Mouse (Mus musculus) embryonic facial prominence, embryonic 10.5 days (tissue): ENCODE results near the gene Rsl1d1. TPM values are rescaled to one million over a fixed set of nuclear protein-coding genes. Genes with fewer than 3 reads are reported as not detected.
A peak's percentile ranks its signal among the peaks of the same experiment; 100 is the strongest.
"Not testable (repeated sequence)": the region's sequence is repeated elsewhere in the genome, so short reads cannot be mapped to it uniquely, and the experiment has no call there.

Experiments
- DNase-seq: peaks from one replicate; pipeline ENCODE4 v3.0.0-alpha.2; 2017; ENCODE audit warnings: low spot score
- H3K27ac ChIP-seq: fragments of 300-500 bp; sonication (generic); replicated peaks from 2 replicates; pipeline ENCODE4 v1.5.1; 2016; ENCODE audit warnings: mild to moderate bottlenecking
- H3K27me3 ChIP-seq: fragments of 300-500 bp; sonication (generic); replicated peaks from 2 replicates; pipeline ENCODE4 v1.6.1; 2016; ENCODE audit warnings: low read depth, mild to moderate bottlenecking; ENCODE audit not compliant: poor library complexity, severe bottlenecking
- H3K36me3 ChIP-seq: fragments of 300-500 bp; sonication (generic); replicated peaks from 2 replicates; pipeline ENCODE4 v1.6.1; 2016; ENCODE audit warnings: mild to moderate bottlenecking, moderate library complexity
- H3K4me1 ChIP-seq: fragments of 300-500 bp; sonication (generic); 2 replicates; pipeline ENCODE4 v1.6.1; 2016
- H3K4me3 ChIP-seq: fragments of 300-500 bp; sonication (generic); 2 replicates; pipeline ENCODE4 v1.5.1; 2016; ENCODE audit warnings: mild to moderate bottlenecking, moderate library complexity
- H3K9me3 ChIP-seq: fragments of 300-500 bp; sonication (generic); 2 replicates; pipeline ENCODE4 v1.6.1; 2016; ENCODE audit warnings: mild to moderate bottlenecking
- WGBS: fragments of 180-500 bp; shearing (Covaris S2); methylation state at CpG from one replicate; pipeline ENCODE4 v1.1.7; 2016; 5-methylcytosine and 5-hydroxymethylcytosine counted together
- polyA plus RNA-seq: library from polyadenylated mRNA; unstranded; fragments of >200 nt; fragmentation: Nextera tagmentation; extraction: Ambion mirVana; gene quantifications from 2 replicates; pipeline ENCODE4 v1.2.1, GENCODE M21; 2016

Rsl1d1 gene
- polyA plus RNA-seq, 1 experiment from 2014 or later, result 290 TPM

DNA sequence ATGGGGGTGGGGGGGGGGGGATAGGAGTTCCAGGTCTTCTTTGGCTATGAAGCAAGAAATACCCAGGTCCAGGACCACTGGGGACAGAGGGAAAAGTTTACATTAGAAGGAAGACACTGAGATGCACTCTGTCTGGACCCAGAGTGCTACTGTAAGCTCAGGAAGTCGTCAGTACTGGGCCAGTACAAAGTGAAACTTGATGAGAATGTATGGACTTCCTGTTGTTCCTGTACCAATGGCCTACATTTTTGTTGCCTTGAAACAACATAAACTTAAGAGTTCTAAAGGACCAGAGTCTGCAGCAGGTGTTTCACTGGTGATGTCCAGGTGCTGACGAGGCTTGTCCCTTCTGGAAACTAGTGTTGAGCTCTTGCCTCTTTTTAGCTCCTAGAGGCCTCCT is 25.7 kb downstream of the Rsl1d1 start:
- DNase-seq, result no peak
- WGBS, result 71% methylated on average over 2 of the region's 2 CpGs
- Histone ChIP-seq H3K27me3 (peaks cover 10% of the 10 kb centered on the region; the same call in 1 of the 2 replicates), H3K27ac (no peak overlapping the region), H3K4me3 (no peak overlapping the region; the same call in 1 of the 2 replicates), H3K9me3 (0 out of 2 replicates have a peak, but pooled peaks cover 2% of the 10 kb centered on the region), H3K36me3 (no peaks in the 10 kb centered on the region), H3K4me1 (peaks cover 22% of the 10 kb centered on the region)

GRCm38 (mm10) chr16:11176884-11177244 is 26.3 kb downstream of the Rsl1d1 start:
- WGBS, result 6% methylated on average over 4 of the region's 4 CpGs
- H3K9me3 ChIP-seq, result 0 out of 2 replicates have a peak, but pooled peaks cover 2% of the 10 kb centered on the region
- no peak for DNase-seq
- H3K27ac ChIP-seq, result peak overlapping the region; percentile 90
- peaks cover 25% of the 10 kb centered on the region for H3K4me1 ChIP-seq
- no peaks in the 10 kb centered on the region for H3K36me3 ChIP-seq
- peaks cover 10% of the 10 kb centered on the region; the same call in 1 of the 2 replicates for H3K27me3 ChIP-seq
- peak overlapping the region; percentile 92 for H3K4me3 ChIP-seq

- peaks cover 28% of the 10 kb centered on the region for H3K4me1 ChIP-seq
- WGBS, result under 1% methylated on average over 57 of the region's 57 CpGs
- peak; percentile 95 for DNase-seq
Measured at GRCm38 (mm10) chr16:11176208-11176883, 26.8 kb downstream of the Rsl1d1 start, which contains the start of gene Zc3h7a. Gene Zc3h7a, minus strand, starts transcription at chr16:11176393.

DNA sequence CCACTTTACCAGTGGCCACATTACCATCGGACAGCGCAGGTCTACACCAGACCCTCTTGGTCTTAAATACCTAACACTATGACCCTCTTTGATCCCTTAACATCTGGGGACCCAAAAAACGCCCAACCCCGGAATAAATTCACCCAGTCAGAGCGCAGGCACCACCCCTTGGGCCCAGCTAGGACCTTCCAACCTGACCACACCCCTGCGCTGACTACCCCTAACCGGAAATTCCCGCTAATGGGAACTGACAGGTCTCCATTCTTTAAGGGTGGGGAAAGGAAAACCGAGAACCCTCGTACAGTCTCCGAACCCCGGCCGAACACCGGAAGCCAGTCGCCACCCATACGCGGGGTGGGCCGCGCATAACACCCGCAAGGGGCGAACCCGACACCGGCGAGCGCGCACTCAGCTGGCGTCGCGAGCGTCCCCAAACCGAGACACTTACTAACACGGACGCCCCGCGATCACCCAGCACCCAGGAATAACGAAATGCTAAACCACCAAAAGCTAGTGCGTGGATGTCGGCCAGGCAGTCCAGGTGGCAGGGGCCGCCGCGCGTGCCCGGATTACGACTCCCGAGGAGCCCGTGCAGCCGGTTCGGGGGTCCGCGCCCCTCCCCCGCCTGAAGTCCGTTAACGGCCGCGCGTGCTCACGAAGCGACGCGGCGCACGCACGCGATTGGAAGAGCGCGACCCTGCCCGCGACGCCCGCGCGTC is 27.5 kb downstream of the Rsl1d1 start:
- Histone ChIP-seq H3K27ac (peak overlapping the region; percentile 90), H3K9me3 (0 out of 2 replicates have a peak, but pooled peaks cover 2% of the 10 kb centered on the region), H3K36me3 (no peaks in the 10 kb centered on the region), H3K27me3 (peaks cover 10% of the 10 kb centered on the region; the same call in 1 of the 2 replicates), H3K4me3 (peak overlapping the region; percentile 92), H3K4me1 (peaks cover 28% of the 10 kb centered on the region)
- peak; percentile 77 for DNase-seq
- WGBS, result under 1% methylated on average over 72 of the region's 72 CpGs

More at GRCm38 (mm10) chr16:11176208-11176883, 26.8 kb downstream of the Rsl1d1 start, which contains the start of gene Zc3h7a:
- Histone ChIP-seq H3K4me3 (peak within 1 kb of the TSS; percentile 92), H3K27me3 (peaks cover 10% of the 10 kb centered on the region; the same call in 1 of the 2 replicates), H3K36me3 (no peaks in the 10 kb centered on the region), H3K9me3 (0 out of 2 replicates have a peak, but pooled peaks cover 2% of the 10 kb centered on the region), H3K27ac (peak within 1 kb of the TSS; percentile 90)

- H3K27me3 ChIP-seq, result peaks cover 10% of the 10 kb centered on the region; the same call in 1 of the 2 replicates
- no peak for DNase-seq
- WGBS, result 16% methylated on average over 9 of the region's 9 CpGs
Measured at GRCm38 (mm10) chr16:11175100-11175488, 28.0 kb downstream of the Rsl1d1 start.

GRCm38 (mm10) chr16:11174671-11175081 is 28.5 kb downstream of the Rsl1d1 start:
- Histone ChIP-seq H3K27ac (peak overlapping the region; percentile 90; the same call in 1 of the 2 replicates), H3K4me3 (peak overlapping the region; percentile 92), H3K27me3 (peaks cover 10% of the 10 kb centered on the region; the same call in 1 of the 2 replicates), H3K4me1 (peaks cover 28% of the 10 kb centered on the region), H3K36me3 (no peaks in the 10 kb centered on the region), H3K9me3 (0 out of 2 replicates have a peak, but pooled peaks cover 2% of the 10 kb centered on the region)
- WGBS, result 12% methylated on average over 10 of the region's 10 CpGs
- peak; percentile 75 for DNase-seq

More at GRCm38 (mm10) chr16:11175100-11175488, 28.0 kb downstream of the Rsl1d1 start:
- H3K27ac ChIP-seq, result peak overlapping the region; percentile 90
- H3K4me1 ChIP-seq, result peaks cover 28% of the 10 kb centered on the region
- H3K36me3 ChIP-seq, result no peaks in the 10 kb centered on the region
- peak overlapping the region; percentile 92 for H3K4me3 ChIP-seq
- 0 out of 2 replicates have a peak, but pooled peaks cover 2% of the 10 kb centered on the region for H3K9me3 ChIP-seq

- no peak for DNase-seq
- Histone ChIP-seq H3K4me3 (no peak overlapping the region), H3K36me3 (no peaks in the 10 kb centered on the region), H3K27me3 (no peaks in the 10 kb centered on the region), H3K27ac (no peak overlapping the region), H3K4me1 (peaks cover 22% of the 10 kb centered on the region), H3K9me3 (no peaks in the 10 kb centered on the region)
- 86% methylated on average over 6 of the region's 6 CpGs for WGBS
Measured at GRCm38 (mm10) chr16:11171679-11172078, 31.5 kb downstream of the Rsl1d1 start.

DNA sequence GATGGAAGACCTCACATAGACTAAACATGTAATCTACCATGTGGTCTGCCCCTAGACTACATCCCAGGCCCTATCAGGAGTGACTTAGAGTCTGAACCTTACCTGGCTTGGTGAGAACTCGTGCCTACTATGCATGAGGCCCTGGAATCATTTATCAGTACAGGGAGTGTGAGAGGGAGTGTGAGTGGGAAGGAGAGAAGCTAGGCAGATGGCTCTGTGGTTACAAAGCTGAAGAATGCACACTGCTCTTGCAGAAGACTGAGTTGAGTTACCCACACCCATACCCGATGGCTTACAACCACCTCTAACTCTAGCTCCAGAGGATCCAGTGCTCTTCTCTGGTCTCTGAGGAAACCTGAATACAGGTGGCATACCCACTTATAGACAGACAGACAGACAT is 36.7 kb downstream of the Rsl1d1 start:
- Histone ChIP-seq H3K4me3 (no peak overlapping the region), H3K9me3 (no peaks in the 10 kb centered on the region), H3K36me3 (peaks cover 24% of the 10 kb centered on the region), H3K27ac (no peak overlapping the region), H3K27me3 (no peaks in the 10 kb centered on the region), H3K4me1 (no peaks in the 10 kb centered on the region)
- 93% methylated on average over 2 of the region's 2 CpGs for WGBS
- DNase-seq, result no peak

- WGBS, result 77% methylated on average over 3 of the region's 3 CpGs
- DNase-seq, result no peak
- H3K27ac ChIP-seq, result no peak overlapping the region
- no peak overlapping the region for H3K4me3 ChIP-seq
- no peaks in the 10 kb centered on the region for H3K27me3 ChIP-seq
- H3K36me3 ChIP-seq, result peaks cover 37% of the 10 kb centered on the region
- H3K9me3 ChIP-seq, result no peaks in the 10 kb centered on the region
- no peaks in the 10 kb centered on the region for H3K4me1 ChIP-seq
Measured at GRCm38 (mm10) chr16:11164695-11165255, 38.4 kb downstream of the Rsl1d1 start.

GRCm38 (mm10) chr16:11157721-11158120 is 45.4 kb downstream of the Rsl1d1 start:
- not testable (repeated sequence) for H3K4me3 ChIP-seq
- peaks cover 90% of the 10 kb centered on the region for H3K36me3 ChIP-seq
- WGBS, result 76% methylated on average over 2 of the region's 3 CpGs

DNA sequence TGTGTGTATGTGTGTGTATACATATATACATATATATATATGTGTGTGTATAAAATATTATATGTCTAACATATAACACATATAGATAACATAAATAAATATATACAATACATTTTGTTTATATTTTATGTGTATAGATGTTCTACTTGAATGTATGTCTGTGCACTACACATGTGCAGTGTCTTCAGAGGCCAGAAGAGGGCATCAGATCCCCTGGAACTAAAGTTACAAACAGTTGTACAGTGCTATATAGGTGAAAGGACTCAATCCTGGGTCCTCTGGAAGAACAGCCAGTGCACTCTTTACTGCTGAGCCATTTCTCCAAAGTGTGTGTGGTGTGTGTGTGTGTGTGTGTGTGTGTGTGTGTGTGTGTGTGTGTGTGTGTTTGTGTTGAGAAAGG is 48.6 kb downstream of the Rsl1d1 start:
- Histone ChIP-seq H3K27ac (no peak overlapping the region), H3K27me3 (no peaks in the 10 kb centered on the region), H3K4me3 (no peak overlapping the region), H3K36me3 (peaks cover 88% of the 10 kb centered on the region), H3K4me1 (no peaks in the 10 kb centered on the region), H3K9me3 (peaks cover 3% of the 10 kb centered on the region; the same call in 1 of the 2 replicates)
- no peak for DNase-seq

More at GRCm38 (mm10) chr16:11157721-11158120, 45.4 kb downstream of the Rsl1d1 start:
- not testable (repeated sequence) for H3K27ac ChIP-seq, H3K9me3 ChIP-seq, H3K27me3 ChIP-seq, H3K4me1 ChIP-seq, DNase-seq
